Mouse (Mus musculus) kidney, postnatal 0 days (tissue): ENCODE measurements at regions not wholly inside any gene's neighbourhood (a gene's known extent, or its start where the extent isn't known, plus 50 kb on each side); places are given as distances from the start of the nearest gene placed in this dataset.

Source experiments
- ATAC-seq: fragments of 200-750 bp; cut with Nextera tagmentation; replicated peaks from 2 replicates; pipeline ENCODE4 v1.8.0; 2017; ENCODE audit warnings: low read depth, moderate number of reproducible peaks, moderate TSS enrichment, moderate library complexity; ENCODE audit not compliant: low FRiP score
- DNase-seq: peaks from one replicate; pipeline ENCODE4 v3.0.0-alpha.2; 2016; ENCODE audit warnings: low spot score
- H3K27ac ChIP-seq: fragments of 300-500 bp; sonication (generic); 2 replicates; pipeline ENCODE4 v1.5.1; 2014; ENCODE audit warnings: mild to moderate bottlenecking
- H3K27me3 ChIP-seq: fragments of 300-500 bp; sonication (generic); 2 replicates; pipeline ENCODE4 v1.6.1; 2014; ENCODE audit warnings: low read length, mixed read lengths; ENCODE audit not compliant: insufficient read depth
- H3K36me3 ChIP-seq: fragments of 300-500 bp; sonication (generic); 2 replicates; pipeline ENCODE4 v1.6.1; 2014; ENCODE audit warnings: low read length, mixed read lengths; ENCODE audit not compliant: insufficient read depth
- H3K4me1 ChIP-seq: fragments of 300-500 bp; sonication (generic); replicated peaks from 2 replicates; pipeline ENCODE4 v1.6.1; 2014; ENCODE audit warnings: antibody characterized with exemption, low read length, mixed read lengths; ENCODE audit not compliant: insufficient read depth
- H3K4me2 ChIP-seq: fragments of 300-500 bp; sonication (generic); 2 replicates; pipeline ENCODE4 v1.6.1; 2014; ENCODE audit warnings: mild to moderate bottlenecking, low read length, moderate library complexity, mixed read lengths
- H3K4me3 ChIP-seq: fragments of 300-500 bp; sonication (generic); replicated peaks from 2 replicates; pipeline ENCODE4 v1.5.1; 2014; ENCODE audit warnings: low read depth, low read length
- H3K9ac ChIP-seq: fragments of 300-500 bp; sonication (generic); 2 replicates; pipeline ENCODE4 v1.6.1; 2014; ENCODE audit warnings: low read depth, low read length
- H3K9me3 ChIP-seq: fragments of 300-500 bp; sonication (generic); replicated peaks from 2 replicates; pipeline ENCODE4 v1.6.1; 2016; ENCODE audit warnings: low read length, inconsistent platforms, mixed read lengths
- CTCF ChIP-seq: IDR thresholded peaks from 2 replicates; pipeline ENCODE4 v1.5.1; 2016; ENCODE audit warnings: antibody characterized with exemption, low read depth, mild to moderate bottlenecking, moderate library complexity
- WGBS: fragments of 180-500 bp; shearing (Covaris S2); extraction: QIAGEN DNeasy Blood & Tissue Kit; methylation state at CpG from one replicate; pipeline ENCODE4 v1.1.7; 2014; 5-methylcytosine and 5-hydroxymethylcytosine counted together

GRCm38 (mm10) chr19:32892469-32892868 is 135.2 kb downstream of the Pten start:
- 85% methylated on average over 5 of the region's 5 CpGs for WGBS
- H3K27ac ChIP-seq = no peak overlapping the region
- no peaks in the 10 kb centered on the region for H3K4me1 ChIP-seq
- no peaks in the 10 kb centered on the region for H3K36me3 ChIP-seq
- ATAC-seq (no peak), DNase-seq (no peak)
- no peak overlapping the region for H3K4me3 ChIP-seq
- no peak overlapping the region for H3K9ac ChIP-seq
- no peak for TF ChIP-seq CTCF
- H3K4me2 ChIP-seq = no peak overlapping the region
- H3K27me3 ChIP-seq = no peaks in the 10 kb centered on the region
- H3K9me3 ChIP-seq = no peaks in the 10 kb centered on the region

- no peaks in the 10 kb centered on the region for H3K36me3 ChIP-seq
- no peak overlapping the region for H3K4me3 ChIP-seq
- H3K27ac ChIP-seq = no peak overlapping the region
- H3K4me2 ChIP-seq = no peak overlapping the region
- DNase-seq = peak; percentile 24
- H3K27me3 ChIP-seq = no peaks in the 10 kb centered on the region
- no peak for TF ChIP-seq CTCF
- 0 out of 2 replicates have a peak, but pooled peaks cover 12% of the 10 kb centered on the region for H3K4me1 ChIP-seq
- WGBS = 39% methylated on average over 7 of the region's 7 CpGs
- ATAC-seq = no peak
- no peaks in the 10 kb centered on the region for H3K9me3 ChIP-seq
- H3K9ac ChIP-seq = no peak overlapping the region
Observed at GRCm38 (mm10) chr19:32903454-32904108, 146.3 kb downstream of the Pten start.

DNA sequence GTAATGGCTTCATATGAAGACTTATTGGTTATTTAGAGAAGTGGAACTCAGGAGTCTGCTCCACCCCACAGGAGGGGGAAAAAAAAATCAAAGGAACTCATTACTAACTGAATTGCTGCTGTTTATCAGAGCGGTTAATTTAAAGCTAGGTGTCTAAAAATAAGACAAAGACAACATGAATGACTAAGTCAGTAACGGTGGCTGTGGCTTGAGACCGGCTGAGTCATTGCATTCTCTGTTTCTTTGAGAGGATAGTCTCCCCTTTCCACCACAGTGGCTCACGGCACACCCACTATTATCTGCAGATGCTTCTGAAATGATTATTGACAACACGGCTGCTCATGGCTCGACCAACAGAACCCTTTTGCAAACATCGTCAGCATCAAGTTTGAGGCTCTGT is 147.2 kb downstream of the Pten start:
- TF ChIP-seq CTCF = no peak
- WGBS = 61% methylated on average over 7 of the region's 7 CpGs
- ATAC-seq (no peak), DNase-seq (peak; percentile 21)
- H3K9ac ChIP-seq = no peak overlapping the region
- no peaks in the 10 kb centered on the region for H3K9me3 ChIP-seq
- H3K4me2 ChIP-seq = no peak overlapping the region
- 0 out of 2 replicates have a peak, but pooled peaks cover 12% of the 10 kb centered on the region for H3K4me1 ChIP-seq
- H3K4me3 ChIP-seq = no peak overlapping the region
- no peaks in the 10 kb centered on the region for H3K27me3 ChIP-seq
- H3K36me3 ChIP-seq = no peaks in the 10 kb centered on the region
- H3K27ac ChIP-seq = no peak overlapping the region

DNA sequence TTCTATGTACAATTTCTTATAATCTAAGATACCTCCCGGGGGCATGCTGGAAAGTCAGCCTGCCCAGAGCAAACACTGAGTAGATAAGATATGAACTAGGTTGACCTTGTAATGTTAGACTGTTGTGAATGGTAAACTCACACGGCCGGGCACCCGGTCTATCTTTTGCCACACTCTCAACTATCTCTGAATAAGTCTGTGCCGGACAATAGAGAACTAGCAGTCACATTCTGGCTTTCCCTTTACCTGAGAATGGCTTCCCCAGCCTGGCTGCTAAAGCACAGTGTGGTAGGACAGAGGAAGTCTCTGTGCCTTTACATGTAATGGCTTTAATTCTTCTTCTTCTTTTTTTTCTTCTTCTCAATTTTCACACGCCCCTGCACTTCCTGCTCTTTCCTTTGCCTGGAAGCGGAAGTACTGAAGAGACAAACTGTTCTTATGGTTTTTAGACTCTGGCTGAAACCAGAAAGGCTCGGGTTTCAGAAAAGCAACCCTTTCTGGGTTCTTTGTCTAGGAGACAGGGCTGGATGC is 148.7 kb downstream of the Pten start:
- H3K4me3 ChIP-seq = no peak overlapping the region
- H3K4me2 ChIP-seq = no peak overlapping the region
- no peaks in the 10 kb centered on the region for H3K9me3 ChIP-seq
- peak; percentile 57 for DNase-seq
- no peak for ATAC-seq
- 45% methylated on average over 8 of the region's 8 CpGs for WGBS
- no peak overlapping the region for H3K9ac ChIP-seq
- H3K36me3 ChIP-seq = no peaks in the 10 kb centered on the region
- H3K27ac ChIP-seq = no peak overlapping the region
- no peak for TF ChIP-seq CTCF
- H3K27me3 ChIP-seq = no peaks in the 10 kb centered on the region
- 0 out of 2 replicates have a peak, but pooled peaks cover 12% of the 10 kb centered on the region for H3K4me1 ChIP-seq

GRCm38 (mm10) chr19:32906820-32907219 is 149.5 kb downstream of the Pten start:
- Histone ChIP-seq H3K27ac (no peak overlapping the region), H3K27me3 (no peaks in the 10 kb centered on the region), H3K4me2 (no peak overlapping the region), H3K4me3 (no peak overlapping the region), H3K36me3 (no peaks in the 10 kb centered on the region), H3K9ac (no peak overlapping the region), H3K9me3 (no peaks in the 10 kb centered on the region), H3K4me1 (0 out of 2 replicates have a peak, but pooled peaks cover 8% of the 10 kb centered on the region)
- WGBS = 72% methylated on average over 5 of the region's 5 CpGs
- ATAC-seq (no peak), DNase-seq (no peak)
- TF ChIP-seq CTCF = no peak

DNA sequence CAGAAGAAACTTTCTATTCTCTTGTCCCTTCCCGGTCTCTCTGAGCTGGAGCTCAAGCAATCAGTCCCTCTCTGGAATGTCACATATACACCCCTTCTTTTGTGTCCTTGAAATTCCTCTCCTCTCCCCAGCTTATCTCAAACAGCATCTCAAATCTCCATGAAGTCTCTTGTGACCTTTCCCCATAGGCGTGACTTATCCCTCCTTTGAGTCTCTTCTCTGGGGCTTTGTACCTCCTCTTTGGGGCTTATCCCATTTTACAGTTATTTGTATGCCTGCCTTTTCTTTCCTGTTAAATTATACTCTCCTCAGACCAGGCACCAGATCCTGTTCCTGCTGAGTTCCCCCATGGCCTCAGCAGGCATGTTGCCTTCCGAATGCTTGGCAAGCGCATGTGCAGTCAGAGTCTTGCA is 152.8 kb downstream of the Pten start:
- ATAC-seq (no peak), DNase-seq (no peak)
- Histone ChIP-seq H3K27ac (no peak overlapping the region), H3K36me3 (no peaks in the 10 kb centered on the region), H3K9ac (no peak overlapping the region), H3K27me3 (no peaks in the 10 kb centered on the region), H3K4me1 (no peaks in the 10 kb centered on the region), H3K4me2 (no peak overlapping the region), H3K9me3 (no peaks in the 10 kb centered on the region), H3K4me3 (no peak overlapping the region)
- 73% methylated on average over 4 of the region's 4 CpGs for whole genome bisulfite sequencing
- TF ChIP-seq CTCF = no peak

DNA sequence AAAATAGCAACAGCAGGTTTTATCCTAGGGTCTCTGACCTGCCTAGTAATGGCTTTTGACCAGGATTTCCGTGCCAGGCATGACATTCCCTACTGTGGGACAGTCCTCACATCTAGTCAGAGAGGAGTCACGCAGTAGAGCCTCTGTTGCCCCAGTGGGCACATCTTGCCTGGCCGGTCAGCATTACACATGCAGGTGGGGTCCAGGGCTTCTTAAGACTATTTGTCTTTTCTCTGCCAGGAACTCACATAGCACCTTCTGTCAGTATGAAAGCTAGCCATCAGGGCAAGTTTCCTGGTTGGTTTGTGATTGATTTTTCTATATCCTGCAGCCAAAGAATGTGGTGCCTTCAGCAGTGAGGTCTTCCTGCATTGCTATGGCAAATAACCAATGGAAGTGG is 155.0 kb downstream of the Pten start:
- Histone ChIP-seq H3K27me3 (no peaks in the 10 kb centered on the region), H3K4me3 (no peak overlapping the region), H3K9me3 (no peaks in the 10 kb centered on the region), H3K4me1 (no peaks in the 10 kb centered on the region), H3K27ac (no peak overlapping the region), H3K4me2 (no peak overlapping the region), H3K36me3 (no peaks in the 10 kb centered on the region), H3K9ac (no peak overlapping the region)
- DNase-seq (no peak), ATAC-seq (no peak)
- TF ChIP-seq CTCF = no peak
- WGBS = 88% methylated on average over 3 of the region's 3 CpGs
